Mouse (Mus musculus) lung, adult 2 months (tissue): ENCODE measurements around the gene Ppp1r3g. TPM values are rescaled to one million over a fixed set of nuclear protein-coding genes. Genes with fewer than 3 reads are reported as not detected.
"Not testable (repeated sequence)": the region's sequence is repeated elsewhere in the genome, so short reads cannot be mapped to it uniquely, and the experiment has no call there.

ENCODE experiments used
- DNase-seq: peaks from one replicate; pipeline ENCODE4 v3.0.0; 2022
- H3K4me1 ChIP-seq: fragments of 200-500 bp; 2 replicates; pipeline ENCODE4 v1.6.1; 2011; ENCODE audit warnings: low read length; ENCODE audit not compliant: control insufficient read depth, insufficient read depth
- H3K4me3 ChIP-seq: fragments of 200-500 bp; replicated peaks from 2 replicates; pipeline ENCODE3; 2011; ENCODE audit warnings: low read depth, mild to moderate bottlenecking, control low read depth, low read length; ENCODE audit errors: extremely low read depth
- CTCF ChIP-seq: fragments of 200-500 bp; IDR thresholded peaks from 2 replicates; pipeline ENCODE4 v1.5.1; 2011; ENCODE audit warnings: mild to moderate bottlenecking, low read length, control low read depth; ENCODE audit not compliant: insufficient read depth
- POLR2A ChIP-seq: fragments of 200-500 bp; IDR thresholded peaks from 2 replicates; pipeline ENCODE4 v1.6.1; 2011; ENCODE audit warnings: low read depth, mild to moderate bottlenecking, control low read depth, low read length, borderline replicate concordance; ENCODE audit errors: extremely low read depth
- WGBS: fragments of 180-500 bp; shearing (Covaris S2); methylation state at CpG from one replicate; pipeline ENCODE4 v1.1.7; 2018; 5-methylcytosine and 5-hydroxymethylcytosine counted together
- polyA plus RNA-seq: library from polyadenylated mRNA; depleted of rRNA; stranded (reverse); fragments of >200 nt; gene quantifications from 2 replicates; pipeline ENCODE4 v1.2.3, GENCODE M21; 2012

The Ppp1r3g gene
- polyA plus RNA-seq, 1 experiment: not detected

DNA sequence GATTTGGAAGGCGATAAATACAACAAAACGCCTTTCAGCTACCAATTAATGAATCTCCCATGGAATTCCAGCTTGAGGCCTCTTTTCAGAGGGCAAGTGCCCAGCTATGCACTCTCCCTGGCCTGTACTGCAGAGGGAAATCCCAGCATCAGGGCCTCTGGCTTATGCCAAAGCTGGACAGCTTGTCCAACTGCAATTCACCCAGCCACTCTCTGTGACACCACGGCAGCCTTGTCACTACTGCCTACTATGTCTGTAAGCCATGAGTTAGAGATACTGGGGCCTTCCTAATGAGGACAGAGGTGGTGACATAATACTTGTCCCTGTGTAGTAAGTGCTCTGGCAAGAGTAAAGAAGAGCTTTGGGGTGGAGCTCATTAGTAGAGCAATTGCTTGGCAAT lies 30.7 kb downstream of the Ppp1r3g start:
- no peak for DNase-seq
- Histone ChIP-seq H3K4me3 (no peak overlapping the region), H3K4me1 (peaks cover 7% of the 10 kb centered on the region)
- TF ChIP-seq POLR2A: no peak
- TF ChIP-seq CTCF: no peak
- 79% methylated on average over 3 of the region's 3 CpGs for WGBS

GRCm38 (mm10) chr13:35991185-35991584 lies 32.5 kb downstream of the Ppp1r3g start:
- 97% methylated on average over 19 of the region's 21 CpGs for WGBS
- DNase-seq, H3K4me1 ChIP-seq, H3K4me3 ChIP-seq: not testable (repeated sequence)

DNA sequence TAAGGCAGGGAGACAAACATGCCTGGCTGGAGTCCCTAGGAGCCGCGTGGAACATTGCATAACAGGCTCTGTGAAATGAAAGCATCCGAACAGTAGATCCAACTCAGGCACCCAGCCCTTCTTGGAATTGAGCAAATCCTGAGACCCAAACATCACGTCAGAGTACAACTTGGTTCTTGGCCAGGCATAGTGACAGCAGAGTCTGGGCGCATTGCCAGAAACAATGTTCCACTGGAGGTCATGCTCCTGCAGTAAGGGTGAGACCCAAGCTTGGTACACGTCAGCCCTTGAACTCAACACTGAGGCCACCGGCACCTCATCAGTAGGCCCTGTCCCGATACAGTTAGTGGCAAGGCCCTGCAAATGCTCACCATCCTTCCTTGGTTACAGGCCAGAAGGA lies 35.4 kb downstream of the Ppp1r3g start:
- peaks cover 11% of the 10 kb centered on the region for H3K4me1 ChIP-seq
- TF ChIP-seq CTCF (no peak), POLR2A (no peak)
- DNase-seq: peak; percentile 55
- 27% methylated on average over 8 of the region's 8 CpGs for WGBS
- H3K4me3 ChIP-seq: no peak overlapping the region

- 78% methylated on average over 3 of the region's 3 CpGs for WGBS
- TF ChIP-seq CTCF (no peak), POLR2A (no peak)
- H3K4me1 ChIP-seq: peaks cover 11% of the 10 kb centered on the region
- no peak for DNase-seq
- no peak overlapping the region for H3K4me3 ChIP-seq
Observed at GRCm38 (mm10) chr13:35995231-35995630, 36.6 kb downstream of the Ppp1r3g start.

DNA sequence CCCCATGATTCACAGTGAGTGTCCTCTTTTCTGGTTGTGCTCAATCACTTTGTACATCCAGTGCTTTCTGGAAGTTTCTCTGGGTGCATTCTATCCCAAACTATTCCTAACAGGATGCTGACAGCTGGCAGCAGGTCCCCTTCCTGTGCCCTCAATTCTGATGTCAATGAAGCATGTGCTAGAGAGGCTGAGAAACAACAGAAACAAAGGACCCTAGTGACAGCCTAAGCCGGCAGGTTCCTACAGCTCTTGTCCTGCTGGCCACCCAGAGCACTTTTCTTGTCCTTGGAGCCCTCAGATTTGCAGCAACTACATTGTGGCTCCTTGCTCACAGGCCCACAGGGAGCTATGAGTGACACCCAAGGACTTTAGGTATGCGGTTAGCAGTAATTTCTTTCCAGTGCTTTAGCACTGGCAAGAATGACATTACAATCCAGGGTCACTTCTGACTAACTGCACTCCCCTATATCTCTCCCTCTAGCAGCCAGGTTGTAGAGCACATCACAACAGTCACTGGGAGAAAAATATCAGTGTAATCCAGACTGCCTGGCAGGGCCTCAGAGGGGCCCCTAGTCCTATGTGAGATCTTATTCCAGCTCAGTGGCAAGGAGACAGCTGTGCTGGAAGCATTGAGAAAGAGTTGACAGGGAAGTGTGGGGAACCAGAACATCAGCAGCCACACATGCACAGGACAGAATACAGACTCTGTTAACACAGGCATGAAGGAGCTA lies 37.2 kb downstream of the Ppp1r3g start:
- Histone ChIP-seq H3K4me3 (no peak overlapping the region), H3K4me1 (peaks cover 11% of the 10 kb centered on the region)
- WGBS: 63% methylated on average over 2 of the region's 2 CpGs
- TF ChIP-seq POLR2A (no peak), CTCF (no peak)
- no peak for DNase-seq

- no peak overlapping the region for H3K4me3 ChIP-seq
- TF ChIP-seq POLR2A: no peak
- TF ChIP-seq CTCF: no peak
- 86% methylated on average over 4 of the region's 4 CpGs for WGBS
- H3K4me1 ChIP-seq: peaks cover 11% of the 10 kb centered on the region
- DNase-seq: no peak
Observed at GRCm38 (mm10) chr13:35997606-35998005, 39.0 kb downstream of the Ppp1r3g start.

GRCm38 (mm10) chr13:36000798-36001197 lies 42.2 kb downstream of the Ppp1r3g start:
- TF ChIP-seq CTCF: no peak
- no peak for TF ChIP-seq POLR2A
- 67% methylated on average over 1 of the region's 1 CpGs for WGBS
- no peak for DNase-seq
- Histone ChIP-seq H3K4me1 (peaks cover 4% of the 10 kb centered on the region; the same call in 1 of the 2 replicates), H3K4me3 (no peak overlapping the region)

GRCm38 (mm10) chr13:36009981-36010380 lies 51.3 kb downstream of the Ppp1r3g start:
- DNase-seq: no peak

DNA sequence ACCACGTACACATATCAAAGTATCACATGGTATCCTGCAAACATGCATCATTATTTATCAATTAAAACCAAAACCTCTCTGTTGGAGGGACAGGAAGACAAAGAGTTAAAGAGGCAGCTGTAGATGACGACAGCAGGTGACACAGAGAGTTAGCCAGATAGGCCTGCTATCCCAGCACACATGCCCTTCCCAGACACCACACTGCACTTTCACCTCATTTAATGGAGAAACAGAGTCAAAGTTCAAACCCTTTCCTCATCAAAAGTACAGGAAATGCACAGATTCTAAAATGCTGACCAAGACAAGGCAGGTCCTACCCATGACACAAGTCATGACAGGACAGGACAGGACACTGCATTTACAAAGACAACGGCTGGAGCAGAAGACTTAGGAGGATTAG lies 57.0 kb downstream of the Ppp1r3g start:
- no peak for DNase-seq
- H3K4me1 ChIP-seq: no peaks in the 10 kb centered on the region

More at GRCm38 (mm10) chr13:36009981-36010380, 51.3 kb downstream of the Ppp1r3g start:
- 28% methylated on average over 2 of the region's 2 CpGs for WGBS
- Histone ChIP-seq H3K4me3 (no peak overlapping the region), H3K4me1 (no peaks in the 10 kb centered on the region)
- TF ChIP-seq CTCF: no peak
- TF ChIP-seq POLR2A: no peak

GRCm38 (mm10) chr13:36018017-36018416 lies 59.4 kb downstream of the Ppp1r3g start:
- 54% methylated on average over 2 of the region's 2 CpGs for WGBS
- DNase-seq: no peak

More for the DNA sequence above, 57.0 kb downstream of the Ppp1r3g start:
- TF ChIP-seq CTCF (no peak), POLR2A (no peak)
- WGBS: 74% methylated on average over 3 of the region's 3 CpGs
- no peak overlapping the region for H3K4me3 ChIP-seq

More at GRCm38 (mm10) chr13:36018017-36018416, 59.4 kb downstream of the Ppp1r3g start:
- Histone ChIP-seq H3K4me3 (no peak overlapping the region), H3K4me1 (no peaks in the 10 kb centered on the region)
- TF ChIP-seq POLR2A: no peak
- no peak for TF ChIP-seq CTCF
